Mouse (Mus musculus) thymus, postnatal 4 days (tissue): Measurements from ENCODE around the gene C3ar1.

Source experiments
- DNase-seq: peaks from one replicate; pipeline ENCODE4 v3.0.0; 2021

C3ar1 gene

DNA sequence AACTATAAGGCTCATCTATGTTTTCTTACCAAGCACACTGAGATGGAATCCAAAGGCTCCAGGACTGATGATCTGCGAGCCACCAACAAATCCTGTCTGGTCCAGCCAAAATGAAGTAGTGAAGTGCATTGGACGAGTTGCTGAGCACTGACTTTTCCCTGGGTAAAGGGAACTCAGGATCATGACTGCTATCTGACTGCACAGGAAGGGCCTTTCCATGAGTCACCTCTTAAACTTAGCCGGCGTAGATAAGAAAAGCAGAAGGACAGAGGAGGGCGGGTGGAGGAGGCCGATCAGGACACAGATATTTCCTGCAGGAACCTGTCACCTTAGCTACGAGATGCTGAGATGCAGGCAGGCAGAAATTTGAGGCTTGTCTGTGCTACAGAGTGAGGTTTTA, at the start of gene C3ar1:
Gene C3ar1, minus strand, starts transcription at position 207 of the 400 bp plus-strand sequence.
- DNase-seq, result no peak

DNA sequence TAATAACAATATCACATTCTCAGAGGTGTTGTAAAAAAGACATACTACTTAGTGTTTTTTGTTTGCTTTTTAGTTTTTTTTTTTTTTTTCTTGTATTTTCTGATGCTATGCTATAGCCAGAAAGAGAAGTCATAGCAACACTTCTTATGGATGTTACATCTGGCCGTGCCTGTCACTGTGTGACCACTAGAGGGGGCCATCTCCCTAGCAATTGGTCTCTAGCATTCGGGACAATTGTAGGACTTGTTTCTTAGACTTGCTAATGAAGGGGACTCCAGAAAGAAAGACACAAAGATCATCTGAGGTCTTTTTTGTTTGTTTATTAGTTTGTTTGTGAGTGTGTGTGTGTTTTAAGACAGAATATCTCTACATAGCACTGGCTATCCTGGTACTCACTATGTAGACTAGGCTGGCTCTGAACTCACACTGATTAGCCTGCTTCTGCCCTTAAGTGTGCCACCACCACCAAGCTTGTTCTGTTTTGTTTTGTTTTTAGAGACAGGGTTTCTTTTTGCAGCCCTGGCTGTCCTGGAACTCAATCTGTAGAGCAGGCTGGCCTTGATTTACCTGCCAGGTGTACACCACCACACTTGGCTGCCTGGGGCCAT, 36.6 kb upstream of the C3ar1 start:
- DNase-seq, result peak; percentile 76

DNA sequence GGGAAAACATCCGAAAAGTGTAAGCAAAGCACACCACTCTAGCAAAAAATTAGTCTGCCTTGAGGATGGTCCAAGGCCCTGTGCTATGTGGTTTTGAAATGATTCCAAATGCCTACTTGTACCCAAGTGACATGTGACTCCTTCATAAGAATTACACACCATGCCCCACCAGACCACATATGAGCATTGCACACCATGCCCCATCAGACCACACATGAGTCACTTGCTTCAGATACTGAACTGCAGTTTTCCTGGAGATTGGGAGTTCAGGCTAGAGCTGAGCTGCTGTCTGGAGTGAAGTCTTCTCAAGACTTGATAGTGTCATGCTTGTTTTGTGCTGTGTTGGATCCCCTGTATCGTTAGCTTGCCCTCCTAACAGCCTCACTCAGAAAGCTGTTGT, 33.6 kb upstream of the C3ar1 start:
- no peak for DNase-seq

DNA sequence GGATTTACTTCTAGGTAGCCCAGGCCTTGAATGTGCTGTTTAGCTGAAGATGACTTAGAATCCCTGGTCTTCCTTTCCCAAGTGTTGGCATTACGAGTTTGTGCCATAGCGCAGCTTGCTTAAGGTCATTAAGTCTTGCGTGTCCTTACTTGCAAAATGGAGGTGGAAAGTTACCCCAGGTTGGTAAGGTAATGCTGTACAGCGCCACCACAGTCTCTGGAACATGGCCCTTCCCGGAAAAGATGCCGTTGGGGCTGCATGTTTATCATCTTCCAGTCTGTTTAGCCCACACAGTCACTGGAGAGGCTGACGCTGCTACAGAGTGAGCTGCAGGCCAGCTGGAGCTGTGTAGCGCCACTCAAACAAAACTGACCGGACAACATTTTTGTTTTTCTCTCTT, 27.6 kb upstream of the C3ar1 start:
- no peak for DNase-seq

DNA sequence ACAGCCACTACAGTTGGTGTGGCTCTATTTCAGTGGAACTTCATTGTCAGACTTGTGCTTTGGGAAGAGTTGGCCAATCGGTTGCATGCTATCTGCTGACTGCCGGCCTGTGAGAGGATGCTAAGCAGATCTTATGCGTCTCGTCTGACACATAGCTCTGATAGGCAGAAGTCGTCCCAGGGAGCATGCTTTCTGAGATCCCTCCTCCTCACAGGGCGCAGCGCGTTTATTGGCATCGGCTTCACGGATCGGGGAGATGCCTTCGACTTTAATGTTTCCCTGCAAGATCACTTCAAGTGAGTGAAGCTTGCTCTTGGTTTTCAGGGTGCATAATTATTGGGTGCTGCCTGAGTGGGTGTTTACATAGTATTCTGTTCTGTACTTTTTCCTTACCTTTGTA, 25.3 kb upstream of the C3ar1 start:
- no peak for DNase-seq

DNA sequence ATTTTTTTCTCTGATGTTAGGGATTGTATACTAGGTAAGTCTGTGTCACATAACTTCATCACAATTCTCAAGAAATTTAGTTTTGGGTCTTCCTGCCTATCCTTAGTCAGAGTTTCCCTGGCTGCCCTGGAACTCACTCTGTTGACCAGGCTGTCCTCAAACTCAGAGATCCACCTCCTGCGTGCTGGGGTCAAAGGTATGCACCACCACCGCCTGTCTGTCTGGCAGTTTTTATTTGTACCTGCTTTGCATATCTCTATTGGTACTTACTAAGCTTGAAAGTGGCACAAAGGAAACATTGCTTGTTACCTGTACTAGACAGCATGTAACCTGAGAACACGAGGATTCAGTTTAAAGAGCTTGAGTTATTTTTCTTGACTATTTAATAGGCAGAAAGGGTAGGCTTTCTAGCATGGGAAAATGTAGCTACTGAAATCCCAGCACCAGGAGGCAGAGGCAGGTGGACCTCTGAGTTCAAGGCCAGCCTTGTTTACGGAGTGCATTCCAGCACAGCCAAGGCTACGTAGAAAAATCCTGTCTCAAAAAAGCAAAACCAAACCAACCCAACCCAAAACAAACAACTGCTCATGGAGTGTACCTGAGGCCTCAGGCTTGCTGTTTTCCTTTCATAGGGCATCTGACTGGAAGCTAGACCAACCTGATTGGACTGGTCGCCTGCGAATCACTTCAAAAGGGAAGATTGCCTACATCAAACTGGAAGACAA, 24.0 kb upstream of the C3ar1 start:
- no peak for DNase-seq

DNA sequence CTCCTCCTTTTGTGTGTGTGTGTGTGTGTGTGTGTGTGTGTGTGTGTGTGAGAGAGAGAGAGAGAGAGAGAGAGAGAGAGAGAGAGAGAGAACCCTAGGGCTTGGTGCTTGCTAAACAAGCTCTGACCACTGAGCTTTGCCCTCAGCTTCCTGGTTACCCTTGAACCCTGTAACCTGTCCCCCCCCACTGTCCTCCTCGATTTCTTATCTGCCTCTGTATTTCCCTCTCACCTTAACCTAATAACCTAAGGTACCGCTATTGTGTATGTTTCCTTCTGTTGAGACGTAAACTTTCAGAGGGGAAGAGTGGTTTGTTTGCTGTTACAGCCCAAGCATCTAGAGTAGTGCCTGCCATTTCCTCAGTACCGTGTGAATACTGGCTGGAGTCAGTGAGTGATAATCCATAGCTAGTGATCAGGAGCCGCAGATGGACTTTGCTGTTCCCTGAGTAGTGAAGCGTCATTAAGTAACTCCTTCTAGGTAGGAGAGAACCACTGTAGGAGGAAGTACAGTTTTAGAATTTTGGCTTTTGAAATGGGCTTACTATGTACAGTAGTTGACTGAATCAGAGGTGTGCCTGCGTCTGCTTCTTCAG, 23.3 kb upstream of the C3ar1 start:
- no peak for DNase-seq

DNA sequence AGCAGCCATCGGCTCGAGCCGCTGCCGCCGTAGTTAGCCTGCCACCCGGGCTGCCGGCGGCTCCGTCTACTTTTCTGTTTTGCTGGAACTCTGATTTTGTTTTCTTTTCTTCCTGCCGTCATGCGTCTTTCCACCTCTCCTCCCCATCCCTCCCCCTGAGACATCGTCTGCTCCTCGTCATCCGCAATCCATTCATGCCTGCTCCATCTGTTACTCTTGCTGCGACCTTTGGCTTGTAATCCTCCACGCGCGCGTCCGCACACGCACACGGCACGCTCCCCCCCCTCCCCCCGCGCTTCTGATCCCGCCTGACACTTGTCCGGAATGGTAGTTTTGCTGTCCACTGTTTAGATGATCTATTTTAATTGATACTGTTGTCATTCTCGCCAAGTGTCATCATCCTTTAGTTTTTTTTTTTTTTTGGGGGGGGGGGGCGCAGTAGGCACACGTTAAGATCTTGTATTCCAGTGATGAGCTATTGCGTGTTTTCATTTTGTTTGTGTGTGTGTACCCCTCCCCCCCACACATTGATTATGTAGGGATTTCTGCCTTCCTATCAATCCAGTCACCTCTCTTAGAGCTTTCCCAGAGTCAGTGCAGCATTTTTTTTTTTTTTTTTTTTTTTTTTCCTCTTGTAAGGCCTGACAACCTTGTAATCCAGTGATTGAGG, 18.9 kb upstream of the C3ar1 start:
- DNase-seq, result no peak

DNA sequence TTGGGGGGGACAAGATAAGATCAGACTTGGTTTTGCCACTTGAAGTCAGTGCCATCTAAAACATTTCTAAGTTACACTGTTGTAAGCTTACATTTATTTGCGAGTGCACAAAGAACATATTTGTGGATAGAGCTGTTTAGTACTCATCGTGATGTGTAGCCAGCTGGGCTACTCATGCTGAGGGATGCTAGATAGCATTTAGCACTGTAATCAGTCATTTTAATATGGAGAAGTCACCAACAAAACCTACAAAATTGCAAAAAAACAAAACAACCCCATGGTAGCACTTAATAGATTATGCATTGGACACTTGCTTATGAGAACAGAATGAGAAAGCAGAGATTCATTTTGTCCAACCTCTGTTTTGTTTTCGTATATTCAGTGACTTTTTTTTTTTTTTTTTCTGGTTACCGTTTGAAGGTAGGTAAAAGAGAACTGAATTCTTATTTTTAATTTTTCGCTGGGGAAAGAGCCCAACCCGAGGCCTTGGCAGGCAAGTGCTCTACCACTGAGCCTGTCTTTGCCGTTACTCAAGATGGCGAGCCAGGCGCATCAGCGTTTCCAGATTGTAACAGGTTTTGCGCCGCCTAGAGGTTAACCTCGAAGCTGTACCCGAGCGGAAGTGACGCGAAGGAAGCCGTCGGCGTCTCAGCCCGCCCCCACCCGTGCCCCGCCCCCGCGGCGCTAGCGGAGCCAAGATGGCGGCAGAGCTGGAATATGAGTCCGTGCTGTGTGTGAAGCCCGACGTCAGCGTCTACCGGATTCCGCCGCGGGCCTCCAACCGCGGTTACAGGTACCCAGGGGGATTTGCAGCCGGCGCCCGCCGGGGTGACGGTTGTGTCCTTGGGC, 18.1 kb upstream of the C3ar1 start, which contains the start of gene Necap1:
Gene Necap1, plus strand, starts transcription at position 604 of the 849 bp plus-strand sequence.
- peak; percentile 98 for DNase-seq

DNA sequence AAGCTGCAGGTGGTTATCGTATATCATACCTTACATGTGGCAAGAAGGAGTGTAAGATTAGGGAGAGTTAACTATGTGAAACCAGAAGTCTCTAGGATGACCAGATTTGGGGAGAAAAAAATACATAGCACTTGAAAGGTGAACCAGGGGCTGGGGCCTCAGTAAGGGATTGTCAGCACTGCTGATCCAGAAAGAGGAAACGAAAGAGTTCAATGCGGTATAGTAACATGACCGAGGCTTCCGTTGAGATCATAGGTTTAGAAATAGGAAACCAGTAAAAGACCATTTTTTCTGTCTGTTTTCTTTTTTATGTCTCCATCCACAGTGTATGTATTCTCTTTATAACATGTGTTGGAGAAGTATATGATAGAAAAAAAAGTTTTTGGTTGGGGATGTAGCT, 16.8 kb upstream of the C3ar1 start:
- no peak for DNase-seq

DNA sequence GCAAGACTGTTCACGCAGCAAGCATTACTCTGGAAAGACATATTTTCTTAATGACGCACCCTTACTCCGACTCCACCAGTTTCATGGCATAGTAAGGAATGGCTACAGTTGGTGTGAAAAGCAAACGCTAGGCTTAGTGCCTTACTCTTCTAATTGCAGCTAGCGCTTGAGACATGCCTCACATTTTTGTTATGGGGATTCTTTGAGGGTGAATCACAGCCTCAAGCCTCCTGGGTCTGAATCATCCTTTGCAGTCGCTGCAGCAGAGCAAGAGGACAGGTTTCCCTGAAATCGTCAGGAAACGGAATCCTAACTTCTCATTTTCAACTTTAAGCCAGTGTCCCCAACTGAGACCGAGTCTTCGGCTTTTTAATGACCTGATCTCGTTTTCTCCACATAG, 13.9 kb upstream of the C3ar1 start:
- no peak for DNase-seq

DNA sequence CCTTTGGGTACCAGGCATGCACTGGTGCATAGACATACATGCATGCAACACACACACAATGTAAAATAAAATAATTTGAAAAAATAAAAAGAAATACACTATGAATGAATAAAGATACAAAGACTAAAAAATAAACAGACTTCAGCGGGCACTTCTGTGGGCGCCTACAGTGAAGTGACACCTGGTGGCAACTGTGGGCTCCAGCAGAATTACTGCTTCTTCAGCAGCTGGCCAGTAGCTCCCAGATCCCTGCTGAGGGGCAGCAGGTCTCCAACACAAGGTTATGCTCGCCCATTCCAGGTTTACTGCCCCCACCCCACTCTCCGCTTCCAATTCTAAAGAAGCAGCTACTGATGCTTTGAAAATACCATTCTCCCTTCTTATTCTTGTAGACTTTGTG, 12.0 kb upstream of the C3ar1 start:
- DNase-seq, result peak; percentile 26

DNA sequence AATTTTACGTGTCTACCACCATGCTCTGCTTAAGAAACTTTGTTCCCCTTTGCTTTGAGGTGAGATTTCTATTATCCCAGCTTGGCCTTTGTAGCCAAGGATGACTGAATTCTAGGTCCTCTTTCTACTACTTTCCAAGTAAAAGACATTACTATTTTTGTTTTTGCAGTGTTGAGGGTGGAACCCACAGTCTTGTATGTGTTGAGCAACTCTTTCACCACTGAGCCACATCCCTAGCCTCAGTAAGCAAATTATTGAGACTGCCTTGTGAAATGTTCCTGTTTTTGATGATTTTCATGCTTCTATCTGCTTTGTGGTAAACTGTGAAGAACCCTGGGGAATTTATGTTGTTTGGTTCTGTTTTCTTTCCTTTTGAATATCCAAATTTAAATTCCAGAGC, 6.9 kb upstream of the C3ar1 start:
- no peak for DNase-seq

DNA sequence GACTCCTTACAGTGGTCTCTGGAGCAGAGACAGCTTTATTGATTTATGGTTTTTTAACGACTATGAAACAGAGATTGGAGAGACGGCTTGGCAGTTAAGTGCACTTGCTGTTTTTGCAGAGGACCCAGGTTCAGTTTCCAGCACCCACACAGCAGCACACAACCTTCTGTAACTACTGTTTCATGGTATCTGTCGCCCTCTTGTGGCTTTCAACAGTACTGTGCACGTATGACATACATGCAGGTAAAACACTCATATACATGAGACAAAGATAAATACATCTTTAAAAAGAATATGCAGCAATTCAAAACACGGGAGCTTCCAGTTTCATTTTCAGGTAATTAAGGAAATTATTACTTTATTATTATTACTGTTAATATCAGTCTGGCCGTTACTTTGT, 6.5 kb upstream of the C3ar1 start:
- no peak for DNase-seq

DNA sequence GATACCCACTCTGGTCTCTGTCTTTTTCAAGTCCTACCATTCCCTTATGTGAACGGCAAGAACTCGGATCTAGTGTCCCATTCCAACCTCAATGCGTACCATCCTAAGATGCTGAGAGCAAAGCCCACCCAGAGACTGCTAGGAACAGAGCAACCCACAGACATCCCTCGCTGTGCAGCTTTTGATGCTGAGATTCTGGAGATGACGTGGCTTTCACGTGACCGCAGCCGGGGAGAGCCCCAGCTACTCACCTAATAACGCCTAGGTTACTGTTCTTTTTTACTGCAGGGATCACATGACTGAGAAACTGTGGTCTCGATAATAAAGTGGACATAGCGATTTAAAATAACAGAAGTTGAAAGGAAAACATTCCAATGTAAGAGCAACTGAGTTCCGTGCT, 1.4 kb downstream of the C3ar1 start:
- no peak for DNase-seq

DNA sequence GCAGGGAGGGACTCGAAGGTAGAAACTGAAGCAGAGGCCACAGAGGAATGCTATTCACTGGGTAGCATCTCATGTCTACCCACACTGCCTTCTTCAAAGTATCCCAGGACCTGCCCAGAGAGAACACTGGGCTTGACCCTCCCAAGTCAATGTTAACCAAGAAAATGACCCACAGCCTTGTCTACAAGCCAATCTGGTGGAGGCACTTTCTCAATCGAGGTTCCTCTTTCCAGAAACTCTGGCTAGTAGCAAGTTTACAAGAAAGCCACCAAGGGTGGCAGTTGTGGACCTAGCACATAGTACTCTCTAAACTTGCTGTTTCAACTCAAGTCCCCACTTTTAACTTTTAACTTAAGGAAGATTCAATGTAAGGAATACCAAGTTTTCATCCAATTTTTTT, 3.3 kb downstream of the C3ar1 start:
- no peak for DNase-seq

DNA sequence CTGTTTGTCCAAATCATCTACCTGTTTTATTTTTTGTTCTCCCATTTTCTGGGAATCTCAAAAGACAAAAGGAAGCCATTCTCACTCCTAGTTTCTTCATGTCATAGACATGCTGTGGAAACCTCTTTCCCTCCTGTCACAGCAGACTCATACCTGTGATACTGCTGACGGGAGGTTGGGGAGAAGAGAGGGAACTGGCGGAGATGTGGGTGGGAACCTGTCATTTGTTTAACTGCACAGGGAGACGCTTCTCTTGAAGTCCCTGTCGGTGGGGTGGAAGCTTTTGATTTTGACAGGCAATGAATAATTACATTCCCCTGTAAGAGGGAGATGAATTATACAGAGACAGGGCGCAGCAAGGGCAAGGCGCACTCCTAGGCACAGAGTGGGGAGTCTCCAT, 12.2 kb downstream of the C3ar1 start:
- no peak for DNase-seq

DNA sequence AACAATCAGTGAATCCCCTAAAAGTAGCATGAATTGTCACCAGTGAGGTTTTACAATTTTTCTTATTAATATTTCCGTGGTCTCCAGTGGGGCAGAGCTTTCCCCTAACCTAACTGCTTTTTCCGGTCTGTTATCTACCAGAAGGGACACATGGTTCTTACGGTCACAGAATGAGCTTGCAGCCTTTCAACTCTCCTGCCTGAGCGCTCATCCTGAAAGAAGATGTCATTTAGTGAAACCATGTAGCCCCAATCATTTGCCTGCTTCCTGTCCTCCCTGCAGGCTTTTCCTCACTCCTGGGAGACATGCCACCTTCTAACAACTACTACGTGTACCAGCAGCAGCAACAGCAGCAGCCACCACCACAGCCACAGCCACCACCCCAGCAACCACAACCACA, 18.4 kb downstream of the C3ar1 start:
- no peak for DNase-seq

DNA sequence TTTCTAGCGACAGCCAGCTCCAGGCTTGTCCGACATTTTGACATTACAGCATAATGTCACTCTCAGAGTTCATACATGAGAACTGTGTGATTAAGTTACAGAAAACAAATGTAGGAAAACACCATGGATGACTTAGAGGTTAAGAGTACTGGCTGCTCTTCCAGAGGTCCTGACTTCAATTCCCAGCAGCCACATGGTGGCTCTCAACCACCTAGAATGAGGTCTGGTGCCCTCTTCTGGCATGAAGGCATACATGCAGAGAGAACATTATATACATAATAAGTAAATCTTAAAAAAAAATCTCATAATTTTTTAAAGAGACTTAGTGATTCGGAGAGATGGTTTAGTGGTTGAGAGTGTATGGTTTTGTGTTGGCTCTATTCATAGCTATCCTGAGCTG, 19.0 kb downstream of the C3ar1 start:
- no peak for DNase-seq

DNA sequence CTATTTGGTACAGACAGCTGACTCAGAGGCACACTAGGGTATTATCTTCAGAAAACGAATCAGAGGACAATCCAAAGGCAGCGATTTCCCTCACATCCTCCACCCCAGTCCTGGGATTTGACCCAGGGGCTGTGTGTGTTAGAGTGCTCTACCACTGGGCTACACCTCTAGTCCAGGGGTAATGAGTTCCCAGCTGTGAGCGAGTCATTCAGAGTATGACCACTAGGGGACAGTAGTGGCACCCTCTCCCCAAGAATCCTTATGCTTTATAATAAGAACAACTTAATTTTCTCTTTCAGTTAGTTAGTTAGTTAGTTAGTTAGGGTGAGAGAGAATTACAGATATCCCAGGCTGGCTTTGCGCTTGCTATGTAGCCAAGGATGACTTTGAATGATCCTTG, 21.6 kb downstream of the C3ar1 start:
- peak; percentile 71 for DNase-seq

DNA sequence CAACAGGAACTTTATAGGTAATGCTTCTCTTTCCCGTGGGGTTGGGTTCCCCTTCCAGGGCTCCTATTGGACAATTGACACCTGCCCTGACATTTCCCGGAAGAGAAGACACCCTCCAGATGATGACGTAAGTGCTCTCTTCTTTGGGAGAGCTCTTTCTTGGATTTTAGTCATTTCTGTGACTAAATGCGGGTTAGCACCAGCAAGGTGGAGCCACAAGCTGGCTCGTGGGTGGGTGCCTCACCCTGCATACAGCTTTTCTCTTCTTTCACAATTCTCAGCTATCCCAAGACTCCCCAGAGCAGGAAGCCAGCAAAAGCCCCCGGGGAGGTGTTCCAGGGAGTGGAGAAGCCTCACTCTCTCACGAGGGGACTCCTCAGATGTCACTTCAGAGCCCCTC, 23.1 kb downstream of the C3ar1 start:
- DNase-seq, result no peak

DNA sequence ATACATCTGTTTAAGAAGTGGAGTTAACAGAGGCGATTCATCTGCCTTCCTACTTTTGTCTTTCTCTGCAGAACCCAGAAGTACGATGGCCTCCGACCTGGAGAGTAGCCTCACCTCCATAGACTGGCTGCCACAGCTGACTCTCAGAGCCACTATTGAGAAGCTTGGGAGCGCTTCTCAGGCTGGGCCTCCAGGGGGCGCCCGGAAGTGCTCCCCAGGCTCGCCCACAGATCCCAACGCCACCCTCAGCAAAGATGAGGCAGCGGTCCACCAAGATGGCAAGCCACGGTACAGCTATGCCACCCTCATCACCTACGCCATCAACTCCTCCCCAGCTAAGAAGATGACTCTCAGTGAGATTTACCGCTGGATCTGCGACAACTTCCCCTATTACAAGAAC, 27.9 kb downstream of the C3ar1 start:
- DNase-seq, result peak; percentile 71
